Mouse (Mus musculus) liver, postnatal 0 days (tissue): ENCODE measurements around the gene Tbc1d10c.

Source experiments
- CTCF ChIP-seq: sonication (generic); IDR thresholded peaks from 2 replicates; pipeline ENCODE4 v1.5.1; 2016; ENCODE audit warnings: antibody characterized with exemption, low read depth
- EP300 ChIP-seq: IDR thresholded peaks from 2 replicates; pipeline ENCODE4 v1.6.1; 2016; ENCODE audit warnings: antibody characterized with exemption, low read depth, mild to moderate bottlenecking

- no peak for TF ChIP-seq CTCF
- TF ChIP-seq EP300, result no peak
These were observed 44.1 kb downstream of the Tbc1d10c start for GRCm38 (mm10) chr19:4147022-4147405.
